Mouse (Mus musculus) liver, adult (tissue): ENCODE data around the gene Dspp.

ENCODE experiments used
- GATA4 ChIP-seq: IDR thresholded peaks from 2 replicates; pipeline ENCODE4 v1.6.1; 2014; ENCODE audit warnings: mild to moderate bottlenecking, low read length; ENCODE audit not compliant: insufficient replicate concordance

The Dspp gene

GRCm38 (mm10) chr5:104160581-104160980 is 9.9 kb upstream of the Dspp start:
- no peak for TF ChIP-seq GATA4

GRCm38 (mm10) chr5:104161390-104161789 is 9.1 kb upstream of the Dspp start:
- TF ChIP-seq GATA4, result no peak

DNA sequence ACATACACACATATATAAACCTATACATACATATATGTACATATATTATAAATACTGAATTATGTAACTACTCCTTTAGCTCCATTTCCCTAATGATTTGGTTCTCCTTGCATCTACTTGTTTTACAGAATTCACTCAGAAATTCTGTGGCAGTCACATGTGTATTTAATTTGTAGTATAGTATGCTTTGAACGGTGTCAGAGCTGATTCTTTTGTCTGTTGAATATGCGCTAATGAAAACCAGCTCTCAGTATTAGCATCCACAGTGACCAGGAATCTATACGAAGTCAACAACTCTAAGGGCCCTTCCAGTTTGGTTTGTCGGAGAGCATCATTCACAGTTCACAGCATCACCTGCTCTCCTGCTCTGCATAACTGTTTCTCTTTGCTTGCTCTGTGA is 7.0 kb upstream of the Dspp start:
- no peak for TF ChIP-seq GATA4

DNA sequence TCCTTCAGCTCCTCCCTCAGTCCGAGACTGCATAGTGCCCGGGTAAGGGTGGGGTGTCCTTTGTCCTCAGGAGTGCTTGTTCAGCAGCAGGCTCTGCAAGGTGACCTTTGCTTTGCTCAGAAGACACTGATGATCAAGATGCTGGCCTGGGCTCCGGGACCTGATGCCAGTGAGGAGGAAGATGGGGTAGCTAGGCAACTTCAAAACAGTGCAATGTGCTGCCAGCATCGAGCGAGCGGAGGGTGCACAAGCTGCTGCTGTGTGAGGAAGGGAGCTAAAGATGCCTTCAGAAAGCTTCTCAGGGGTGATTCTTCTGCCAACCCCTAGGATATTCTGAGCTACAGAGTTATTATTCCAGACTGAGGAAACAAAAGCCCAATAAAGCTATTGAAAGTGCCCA is 2.6 kb downstream of the Dspp start:
- no peak for TF ChIP-seq GATA4

GRCm38 (mm10) chr5:104183743-104184142 is 13.2 kb downstream of the Dspp start:
- TF ChIP-seq GATA4, result no peak

DNA sequence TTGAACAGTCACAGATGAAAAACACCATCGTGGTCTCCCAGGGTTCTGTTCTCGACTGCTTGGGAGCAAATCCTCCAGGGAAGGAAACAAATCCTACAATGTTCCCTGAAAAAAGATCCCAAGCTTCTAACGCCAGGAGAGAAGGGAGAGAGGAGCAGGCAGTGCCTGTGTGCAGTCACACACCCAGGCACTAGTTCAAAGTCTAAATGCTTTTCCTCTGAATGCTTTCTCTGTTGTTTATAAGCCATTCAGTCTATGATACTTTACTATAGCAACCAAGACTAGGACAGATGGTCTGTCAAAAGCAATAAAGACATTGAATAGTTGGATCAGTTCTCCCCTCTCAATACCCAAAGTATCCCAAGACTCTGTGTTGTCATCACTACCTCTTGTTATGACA is 16.8 kb downstream of the Dspp start:
- TF ChIP-seq GATA4, result no peak

DNA sequence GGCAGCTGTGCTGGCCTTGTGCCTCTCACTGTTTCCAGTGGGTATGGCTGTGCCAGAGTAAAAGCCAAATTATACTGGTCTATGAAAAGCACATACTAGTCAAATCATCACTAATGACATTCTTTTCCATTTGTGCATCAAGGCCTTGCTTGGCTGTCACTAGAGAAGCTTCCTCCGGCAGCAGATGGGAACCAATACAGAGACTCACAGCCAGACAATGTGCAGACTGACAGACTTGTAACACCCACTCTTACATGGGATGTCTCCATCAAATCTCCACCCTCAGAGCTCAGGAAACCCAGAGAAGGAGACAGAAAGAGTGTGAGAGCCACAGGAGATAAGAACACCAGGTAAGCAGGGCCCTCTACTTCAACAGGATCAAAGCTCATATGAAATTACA is 24.6 kb downstream of the Dspp start:
- TF ChIP-seq GATA4, result no peak

DNA sequence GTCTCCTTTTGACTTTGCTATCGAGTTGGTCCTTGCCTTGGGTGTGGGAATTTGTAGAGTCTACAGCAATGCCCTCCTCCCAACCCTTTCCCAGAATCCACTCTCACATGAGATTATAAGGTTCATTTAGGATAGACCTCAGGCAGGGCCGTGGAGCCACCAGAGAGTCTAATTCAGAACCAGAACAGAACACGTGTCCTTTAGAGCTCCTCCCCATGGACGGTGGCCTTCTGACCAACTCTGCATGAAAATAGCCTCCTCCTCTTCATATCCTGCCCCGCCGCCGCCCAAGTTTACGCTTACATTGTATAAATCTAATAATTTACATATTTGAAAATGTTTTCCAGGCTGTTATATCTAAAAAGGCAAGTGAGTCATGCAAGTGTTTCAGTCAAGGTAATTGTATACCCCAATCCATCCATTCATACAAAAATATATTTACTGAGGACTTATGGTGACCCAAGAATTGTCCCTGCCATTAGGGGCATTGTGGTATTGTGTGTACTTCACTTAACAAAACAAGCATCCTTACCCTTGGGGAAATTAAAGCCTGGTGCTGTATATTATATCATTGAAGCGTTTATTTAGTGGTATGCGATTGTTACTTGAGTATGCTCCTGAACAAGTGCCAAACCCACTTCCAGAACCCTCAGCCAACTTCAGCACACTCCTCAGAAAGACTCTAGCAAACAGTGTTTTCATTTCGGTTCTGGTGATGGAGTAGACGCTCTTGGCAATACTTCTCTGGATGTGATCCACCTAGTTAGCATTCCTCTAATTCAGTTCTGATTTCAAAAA is 30.8 kb downstream of the Dspp start:
- TF ChIP-seq GATA4, result no peak

DNA sequence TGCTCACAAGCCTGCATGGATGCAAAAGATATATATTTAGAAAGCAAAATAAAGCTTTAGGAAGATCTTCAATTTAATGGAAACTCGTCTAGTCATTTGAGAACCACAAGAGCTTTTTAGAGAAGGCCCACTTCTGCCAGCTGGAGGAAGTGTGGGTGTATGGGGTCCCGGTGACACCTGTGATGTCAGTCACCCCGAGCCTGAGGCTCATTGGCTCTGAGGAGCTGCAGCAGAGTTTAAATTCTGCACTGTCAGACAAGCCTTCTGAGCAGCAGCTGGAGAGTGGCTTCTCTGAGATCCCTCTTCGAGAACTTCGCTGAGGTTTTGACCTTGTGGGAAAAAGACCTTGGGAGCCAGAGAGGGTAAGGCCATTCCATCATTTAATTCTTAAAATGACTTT is 31.8 kb downstream of the Dspp start, which contains the start of gene Dmp1:
Gene Dmp1 (plus strand): TSS at position 263 of the 400 bp plus-strand sequence.
- no peak for TF ChIP-seq GATA4

DNA sequence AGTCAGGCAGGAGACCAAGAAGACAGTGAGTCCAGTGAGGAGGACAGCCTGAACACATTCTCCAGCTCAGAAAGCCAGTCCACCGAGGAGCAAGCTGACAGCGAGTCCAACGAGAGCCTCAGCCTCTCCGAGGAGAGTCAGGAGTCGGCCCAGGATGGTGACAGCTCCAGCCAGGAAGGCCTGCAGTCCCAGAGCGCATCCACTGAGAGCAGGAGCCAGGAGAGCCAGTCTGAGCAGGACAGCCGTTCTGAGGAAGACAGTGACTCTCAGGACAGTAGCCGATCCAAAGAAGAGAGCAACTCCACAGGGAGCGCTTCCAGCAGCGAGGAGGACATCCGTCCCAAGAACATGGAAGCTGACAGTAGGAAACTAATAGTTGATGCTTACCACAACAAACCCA is 42.0 kb downstream of the Dspp start:
- no peak for TF ChIP-seq GATA4

DNA sequence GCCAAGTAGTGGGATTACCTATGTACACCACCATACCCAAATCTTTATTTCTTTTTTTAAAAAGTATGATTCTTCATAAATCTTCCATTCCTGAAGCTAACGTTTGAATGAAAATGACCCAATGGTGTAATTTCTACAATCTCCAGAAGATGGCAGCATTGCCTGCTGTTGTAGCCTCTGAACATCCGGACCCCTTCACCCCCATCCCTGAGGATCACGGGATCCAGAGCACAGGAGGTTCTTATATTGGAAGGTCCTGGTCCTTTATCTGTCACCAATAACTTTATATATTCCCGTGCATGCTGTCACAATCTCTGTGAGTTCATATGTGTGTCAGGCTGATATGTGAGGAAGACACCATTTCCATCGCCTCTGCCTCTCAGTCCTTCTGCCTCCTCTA is 48.4 kb downstream of the Dspp start:
- no peak for TF ChIP-seq GATA4

DNA sequence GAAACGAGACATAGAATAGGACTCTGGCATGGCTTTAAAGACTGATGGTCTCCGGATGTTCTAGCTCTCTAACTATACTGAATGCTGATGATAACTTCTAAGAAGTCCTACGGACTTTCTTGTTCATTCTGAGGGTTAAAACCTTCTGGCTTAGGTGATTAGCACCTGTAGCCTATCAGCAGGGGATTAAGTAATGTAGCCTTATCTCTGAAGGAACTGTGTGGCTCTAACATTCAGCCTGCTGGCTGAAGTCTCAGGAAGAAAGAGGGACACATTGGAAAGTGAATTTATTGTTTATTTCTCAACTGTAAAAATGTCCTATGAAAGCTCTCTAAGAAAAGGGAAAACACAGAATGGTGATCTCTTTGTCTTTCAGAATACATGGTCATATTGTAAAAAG is 53.8 kb downstream of the Dspp start:
- no peak for TF ChIP-seq GATA4

- TF ChIP-seq GATA4, result no peak
These were observed 54.2 kb downstream of the Dspp start for GRCm38 (mm10) chr5:104224750-104225149.

- TF ChIP-seq GATA4, result no peak
These were observed 58.0 kb downstream of the Dspp start for GRCm38 (mm10) chr5:104228497-104228896.
